Mouse (Mus musculus) testis, adult 10 weeks (tissue): ENCODE data around the gene 4933409G03Rik. TPM values are rescaled to one million over a fixed set of nuclear protein-coding genes. Genes with fewer than 3 reads are reported as not detected.

ENCODE experiments used
- polyA plus RNA-seq: library from polyadenylated mRNA; stranded (reverse); fragments of 350-450 nt; fragmentation: Illumina TruSeq; extraction: RNeasy Lipid Tissue Mini Kit (QIAGEN cat#74804); gene quantifications from one replicate; pipeline ENCODE4 v1.2.3, GENCODE M21; 2014; ENCODE audit warnings: low read depth, low replicate concordance

4933409G03Rik gene
- 351 TPM for polyA plus RNA-seq

DNA sequence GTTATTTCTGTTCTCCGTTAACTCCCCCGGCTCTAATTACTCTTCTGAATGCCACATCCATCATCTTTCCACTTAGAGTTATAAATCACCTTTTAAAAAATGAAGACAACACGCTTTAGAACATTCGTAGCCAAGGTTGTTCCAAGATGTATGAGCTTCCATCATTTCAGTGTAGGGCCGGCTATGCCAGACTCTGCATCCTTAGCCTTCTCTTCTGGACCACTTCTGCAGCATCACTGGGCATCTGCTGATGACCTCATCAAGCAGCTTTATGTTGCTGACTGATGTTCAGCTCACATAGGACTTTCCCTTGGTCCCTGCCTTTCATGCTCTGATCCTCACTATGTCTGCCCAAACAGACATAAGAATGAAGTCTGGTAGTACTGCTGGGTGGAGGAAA lies at the start of gene 4933409G03Rik:
TSS of gene 4933409G03Rik (plus strand) at position 301 of the 400 bp plus-strand sequence.

GRCm38 (mm10) chr2:68656186-68656585 lies 74.0 kb downstream of the 4933409G03Rik start, which contains the start of gene 4932414N04Rik:
Gene 4932414N04Rik, plus strand, starts transcription at chr2:68656486.

Other genes with a start within 250 kb of the 4933409G03Rik start
- gene Stk39, start 110.1 kb upstream of the 4933409G03Rik start, polyA plus RNA-seq, result 402 TPM
- 232 TPM for gene 4932414N04Rik, start 74.1 kb downstream of the 4933409G03Rik start, polyA plus RNA-seq